24 mouse cellular contexts compared by ENCODE assay signal in genomic region chr15:94571501-94571900, GRCm38 (mm10). TPM values are rescaled to one million over a fixed set of nuclear protein-coding genes. Genes with fewer than 3 reads are reported as not detected.
DNase-seq lines count a peak whose midpoint lies in the region; ATAC-seq lines count a peak whose summit lies in the region.
"Had no signal": no experiment of that assay in that cellular context is flagged by ENCODE, and none has a peak within 500 bp of the region (broad histone marks: within the 10 kb centered on the region; RNA-seq: fewer than 3 reads in every experiment).

No protein-coding gene starts in this region.

- WGBS in forebrain, embryonic 12.5 days: 92% methylated on average over 4 of the region's 4 CpGs

- no peaks in the 10 kb centered on the region for H3K36me3 ChIP-seq in forebrain, embryonic 12.5 days (replicated peaks)
- H3K36me3 ChIP-seq: embryonic facial prominence, embryonic 10.5 days; heart, embryonic 13.5 days; hindbrain, embryonic 12.5 days had no signal

- intact Hi-C loops in left cerebral cortex, postnatal 4 days (cut with DNase I): no loop called here
- intact Hi-C loops in left cerebral cortex, postnatal 36 days (cut with DNase I): no loop called here

- no peak overlapping the region for H3K4me3 ChIP-seq in forebrain, embryonic 12.5 days (replicated peaks)
- H3K4me3 ChIP-seq: embryonic facial prominence, embryonic 10.5 days; gastrocnemius, adult 2 months; heart, embryonic 13.5 days; hindbrain, embryonic 12.5 days had no signal

- H3K9ac ChIP-seq in forebrain, embryonic 12.5 days: no peak overlapping the region
- H3K9ac ChIP-seq: heart, embryonic 13.5 days; hindbrain, embryonic 12.5 days had no signal

- H3K27ac ChIP-seq in forebrain, embryonic 12.5 days: no peak overlapping the region
- H3K27ac ChIP-seq: embryonic facial prominence, embryonic 10.5 days; gastrocnemius, adult 2 months; heart, embryonic 13.5 days; hindbrain, embryonic 12.5 days had no signal

- no peak for ATAC-seq in forebrain, embryonic 12.5 days (ENCODE audit: low FRiP score)
- ATAC-seq: activated CD4-positive, CD25-positive, alpha-beta regulatory T cell, adult 4 months; CD4-positive, CD25-positive, alpha-beta regulatory T cell, adult 4 months; forebrain, embryonic 14.5 days; intestine, embryonic 16.5 days; Patski had no signal

- H3K4me1 ChIP-seq in forebrain, embryonic 12.5 days: no peaks in the 10 kb centered on the region
- H3K4me1 ChIP-seq: embryonic facial prominence, embryonic 10.5 days; heart, embryonic 13.5 days; hindbrain, embryonic 12.5 days had no signal

- H3K4me2 ChIP-seq in forebrain, embryonic 12.5 days: no peak overlapping the region
- H3K4me2 ChIP-seq: heart, embryonic 13.5 days; hindbrain, embryonic 12.5 days had no signal

- no peaks in the 10 kb centered on the region for H3K27me3 ChIP-seq in forebrain, embryonic 12.5 days
- H3K27me3 ChIP-seq: heart, embryonic 13.5 days; hindbrain, embryonic 12.5 days; Patski had no signal

- peak; percentile 12 to 44 for DNase-seq in cerebellum, postnatal 25 days
- no peak for DNase-seq in cerebellum, adult 11-12 months
- DNase-seq in left cerebral cortex, postnatal 4 days: peak; percentile 22
- DNase-seq in left cerebral cortex, postnatal 36 days (ENCODE audit: low spot score in 2 of 2): no peak
- peak; percentile 17 for DNase-seq in 3T3-L1 (ENCODE audit: low read depth, low spot score)
- peak; percentile 25 for DNase-seq in Muller cell, postnatal 12 days (ENCODE audit: inconsistent ontology term)
- DNase-seq in kidney, postnatal 36 days: no peak
- DNase-seq: adrenal gland, postnatal 10 days; B cell, adult 2 months; cerebellum, adult 8-10 months; gastrocnemius, adult 2 months; gastrocnemius, postnatal 25 days; heart, postnatal 36 days had no signal

- no peaks in the 10 kb centered on the region for H3K9me3 ChIP-seq in forebrain, embryonic 12.5 days
- H3K9me3 ChIP-seq: embryonic facial prominence, embryonic 10.5 days; heart, embryonic 13.5 days; hindbrain, embryonic 12.5 days had no signal

RNA-seq across cellular contexts. Expression of gene Twf1, which starts 18.2 kb away (rescaled TPM):
- total RNA-seq in left cerebral cortex, postnatal 4 days (2021): 10 to 100 TPM; 51.4 to 52.5 TPM
- 10 to 100 TPM; 37.3 to 39.8 TPM for total RNA-seq in left cerebral cortex, postnatal 36 days (2021)
- polyA plus RNA-seq in forebrain, embryonic 12.5 days (2016; fragmentation: Nextera tagmentation; extraction: Ambion mirVana): 101 and 109 TPM in 2 replicates

RNA-seq across cellular contexts. Expression of gene Irak4, which starts 28.1 kb away (rescaled TPM):
- total RNA-seq in left cerebral cortex, postnatal 4 days (2021): 1 to 10 TPM; 1.5 to 1.8 TPM
- 1 to 10 TPM; 1.7 to 2.0 TPM for total RNA-seq in left cerebral cortex, postnatal 36 days (2021)
- 2.6 and 2.8 TPM in 2 replicates for polyA plus RNA-seq in forebrain, embryonic 12.5 days (2016; fragmentation: Nextera tagmentation; extraction: Ambion mirVana)

RNA-seq across cellular contexts. Expression of gene Pus7l, which starts 28.2 kb away (rescaled TPM):
- 1 to 10 TPM; 5.4 to 6.0 TPM for total RNA-seq in left cerebral cortex, postnatal 4 days (2021)
- 1 to 10 TPM; 4.0 to 4.4 TPM for total RNA-seq in left cerebral cortex, postnatal 36 days (2021)
- 7.3 and 7.8 TPM in 2 replicates for polyA plus RNA-seq in forebrain, embryonic 12.5 days (2016; fragmentation: Nextera tagmentation; extraction: Ambion mirVana)

RNA-seq across cellular contexts. Expression of gene Tmem117, which starts 57.5 kb away (rescaled TPM):
- total RNA-seq in left cerebral cortex, postnatal 4 days (2021): 1 to 10 TPM; 9.5 to 9.9 TPM
- total RNA-seq in left cerebral cortex, postnatal 36 days (2021): 1 to 10 TPM; 8.0 to 8.4 TPM
- 0.78 and 1.2 TPM in 2 replicates for polyA plus RNA-seq in forebrain, embryonic 12.5 days (2016; fragmentation: Nextera tagmentation; extraction: Ambion mirVana)
- total RNA-seq: granulocyte monocyte progenitor cell, adult 5-6 weeks had no signal
- polyA plus RNA-seq: CD4-positive, CD25-positive, alpha-beta regulatory T cell, adult 4 months; G1E had no signal

Comparison
In these comparisons a context has a peak if more than half of its experiments do, and no peak if none do; other contexts are left out.
1. DNase-seq: peak in cerebellum, postnatal 25 days (2 of 2), left cerebral cortex, postnatal 4 days (single experiment), 3T3-L1 (single experiment) and Muller cell, postnatal 12 days (single experiment); none in cerebellum, adult 11-12 months (single experiment), left cerebral cortex, postnatal 36 days (0 of 2) and kidney, postnatal 36 days (0 of 2).